ENCODE assay signal across 11 mouse cellular contexts in the genomic region with DNA sequence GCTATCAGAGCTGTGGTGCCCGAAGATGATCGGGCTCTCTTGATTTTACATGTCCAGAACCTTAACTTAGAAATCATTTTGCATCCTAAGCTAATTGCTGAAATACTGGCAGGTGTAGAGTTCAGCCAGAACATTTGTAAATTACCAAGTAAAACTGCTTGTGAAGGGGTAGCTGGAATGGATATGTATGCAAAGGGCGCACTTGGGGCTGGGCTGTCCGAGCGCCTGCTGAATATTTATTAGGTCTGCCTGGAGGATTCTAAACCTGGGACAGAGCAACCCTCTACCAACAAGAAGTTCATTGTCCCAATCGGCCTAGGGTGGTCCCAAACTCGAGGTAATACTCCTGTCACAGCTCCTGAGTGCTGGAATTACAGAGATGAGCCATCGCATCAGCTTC. TPM values are rescaled to one million over a fixed set of nuclear protein-coding genes. Genes with fewer than 3 reads are reported as not detected.
DNase-seq lines count a peak whose midpoint lies in the region; ATAC-seq lines count a peak whose summit lies in the region.
"Had no signal": no experiment of that assay in that cellular context is flagged by ENCODE, and none has a peak within 500 bp of the region (broad histone marks: within the 10 kb centered on the region; RNA-seq: fewer than 3 reads in every experiment).

No protein-coding gene starts in this region.

- no peaks in the 10 kb centered on the region for H3K36me3 ChIP-seq in liver, embryonic 11.5 days (ENCODE audit: control insufficient read depth, insufficient read depth, low read length)
- no peaks in the 10 kb centered on the region for H3K36me3 ChIP-seq in forebrain, embryonic 12.5 days (replicated peaks)
- no peaks in the 10 kb centered on the region for H3K36me3 ChIP-seq in limb, embryonic 10.5 days
- no peaks in the 10 kb centered on the region for H3K36me3 ChIP-seq in neural tube, embryonic 12.5 days

- WGBS in liver, embryonic 11.5 days, result 72% methylated on average over 8 of the region's 8 CpGs
- 46% methylated on average over 8 of the region's 8 CpGs for WGBS in forebrain, embryonic 12.5 days
- WGBS in limb, embryonic 10.5 days, result 68% methylated on average over 8 of the region's 8 CpGs
- 52% methylated on average over 8 of the region's 8 CpGs for WGBS in neural tube, embryonic 12.5 days

- H3K4me1 ChIP-seq in liver, embryonic 11.5 days (replicated peaks; ENCODE audit: control insufficient read depth, insufficient read depth, low read length), result peaks cover 12% of the 10 kb centered on the region; the same call in 1 of the 2 replicates
- H3K4me1 ChIP-seq in forebrain, embryonic 12.5 days, result peaks cover 18% of the 10 kb centered on the region
- peaks cover 20% of the 10 kb centered on the region for H3K4me1 ChIP-seq in limb, embryonic 10.5 days
- H3K4me1 ChIP-seq in neural tube, embryonic 12.5 days, result peaks cover 20% of the 10 kb centered on the region; the same call in 1 of the 2 replicates

- no peak for ATAC-seq in liver, embryonic 11.5 days (replicated peaks; ENCODE audit: low FRiP score)
- ATAC-seq in forebrain, embryonic 12.5 days (ENCODE audit: low FRiP score), result no peak
- no peak for ATAC-seq in neural tube, embryonic 12.5 days (ENCODE audit: low FRiP score, low read depth)

- no peaks in the 10 kb centered on the region for H3K9me3 ChIP-seq in liver, embryonic 11.5 days (ENCODE audit: control insufficient read depth, low read length)
- no peaks in the 10 kb centered on the region for H3K9me3 ChIP-seq in forebrain, embryonic 12.5 days
- H3K9me3 ChIP-seq in limb, embryonic 10.5 days (replicated peaks), result no peaks in the 10 kb centered on the region
- H3K9me3 ChIP-seq in neural tube, embryonic 12.5 days, result no peaks in the 10 kb centered on the region

- no peak overlapping the region for H3K27ac ChIP-seq in liver, embryonic 11.5 days (ENCODE audit: low read depth, low read length)
- H3K27ac ChIP-seq in forebrain, embryonic 12.5 days, result no peak overlapping the region
- no peak overlapping the region for H3K27ac ChIP-seq in limb, embryonic 10.5 days
- no peak overlapping the region for H3K27ac ChIP-seq in neural tube, embryonic 12.5 days

- DNase-seq in liver, embryonic 11.5 days (ENCODE audit: low spot score), result no peak
- DNase-seq in liver, result no peak
- DNase-seq in limb, embryonic 10.5 days (ENCODE audit: low spot score), result no peak
- no peak for DNase-seq in urinary bladder, postnatal 36 days (ENCODE audit: low spot score in 2 of 2)
- DNase-seq in ovary, adult 18-20 months (ENCODE audit: low spot score), result no peak
- DNase-seq in adrenal gland, adult 2 months, result no peak
- DNase-seq: left cerebral cortex, postnatal 4 days; right cerebral cortex, postnatal 25 days had no signal

- peaks cover 7% of the 10 kb centered on the region; the same call in 1 of the 2 replicates for H3K27me3 ChIP-seq in liver, embryonic 11.5 days (replicated peaks; ENCODE audit: control insufficient read depth, insufficient read depth, low read length)
- H3K27me3 ChIP-seq in forebrain, embryonic 12.5 days, result peaks cover 27% of the 10 kb centered on the region
- H3K27me3 ChIP-seq in limb, embryonic 10.5 days (ENCODE audit: low read depth, poor library complexity, severe bottlenecking), result peaks cover 53% of the 10 kb centered on the region
- 0 out of 2 replicates have a peak, but pooled peaks cover 4% of the 10 kb centered on the region for H3K27me3 ChIP-seq in neural tube, embryonic 12.5 days (replicated peaks)
- H3K27me3 ChIP-seq: Patski had no signal

- no peak overlapping the region; the same call in 1 of the 2 replicates for H3K4me3 ChIP-seq in liver, embryonic 11.5 days (ENCODE audit: low read depth, low read length)
- H3K4me3 ChIP-seq in forebrain, embryonic 12.5 days (replicated peaks), result peak overlapping the region; percentile 74
- H3K4me3 ChIP-seq in limb, embryonic 10.5 days, result peak overlapping the region; percentile 83
- peak overlapping the region; percentile 72 for H3K4me3 ChIP-seq in neural tube, embryonic 12.5 days

- no peak overlapping the region for H3K9ac ChIP-seq in liver, embryonic 11.5 days (ENCODE audit: low read depth, low read length)
- H3K9ac ChIP-seq in forebrain, embryonic 12.5 days, result 0 out of 2 replicates have a peak overlapping the region, but pooled peaks have one; percentile 80
- no peak overlapping the region for H3K9ac ChIP-seq in neural tube, embryonic 12.5 days

- H3K4me2 ChIP-seq in liver, embryonic 11.5 days, result peak overlapping the region; percentile 100
- peak overlapping the region; percentile 100 for H3K4me2 ChIP-seq in forebrain, embryonic 12.5 days
- H3K4me2 ChIP-seq in neural tube, embryonic 12.5 days (replicated peaks), result peak overlapping the region; percentile 100

RNA-seq across cellular contexts. Expression of gene Prkca, which starts 1.0 kb away (rescaled TPM):
- 10.1 and 12.4 TPM in 2 replicates for polyA plus RNA-seq in liver, embryonic 11.5 days (2014; fragmentation: Nextera tagmentation; extraction: Ambion mirVana)
- 3.3 and 4.6 TPM in 2 replicates for polyA plus RNA-seq in forebrain, embryonic 12.5 days (2016; fragmentation: Nextera tagmentation; extraction: Ambion mirVana)
- polyA plus RNA-seq in limb, embryonic 10.5 days (2016; fragmentation: Nextera tagmentation; extraction: Ambion mirVana), result 2.5 and 3.7 TPM in 2 replicates
- polyA plus RNA-seq in neural tube, embryonic 12.5 days (2016; fragmentation: Nextera tagmentation; extraction: Ambion mirVana), result 8.1 and 8.5 TPM in 2 replicates
- 1 to 10 TPM; 8.5 to 9.7 TPM for total RNA-seq in adrenal gland, adult 2 months (2021)
- 1.3 TPM in 2 replicates for polyA plus RNA-seq in adrenal gland, adult 2 months (2012; rRNA removed)

RNA-seq across cellular contexts. Expression of gene Apoh, which starts 1.6 kb away (rescaled TPM):
- 8.7 and 10.6 TPM in 2 replicates for polyA plus RNA-seq in liver, embryonic 11.5 days (2014; fragmentation: Nextera tagmentation; extraction: Ambion mirVana)
- not detected in 2 replicates for polyA plus RNA-seq in forebrain, embryonic 12.5 days (2016; fragmentation: Nextera tagmentation; extraction: Ambion mirVana)
- polyA plus RNA-seq in limb, embryonic 10.5 days (2016; fragmentation: Nextera tagmentation; extraction: Ambion mirVana), result not detected in 2 replicates
- polyA plus RNA-seq in neural tube, embryonic 12.5 days (2016; fragmentation: Nextera tagmentation; extraction: Ambion mirVana), result 0.51 TPM in 1 of 2 replicates, not detected in the other
- 1 to 10 TPM in 1 of 2 experiments, under 1 TPM in 1; 0.41 to 8.7 TPM for total RNA-seq in adrenal gland, adult 2 months (2021)
- polyA plus RNA-seq in adrenal gland, adult 2 months (2012; rRNA removed), result 0.86 TPM in 1 of 2 replicates, not detected in the other
- total RNA-seq: left cerebral cortex, postnatal 4 days had no signal
